Mouse (Mus musculus) frontal cortex, postnatal 10 days (tissue): ENCODE data around the gene Gm10309.

ENCODE experiments used
- DNase-seq, 2 experiments: peaks; one replicate each; pipeline ENCODE4 v3.0.0; 2022; ENCODE audit warnings: low spot score in 2 of 2, mixed read lengths in 1 of 2

Gene Gm10309

GRCm38 (mm10) chr17:86505183-86505631 lies at the start of gene Gm10309:
Gene Gm10309 (minus strand): TSS chr17:86505232.
- DNase-seq: peak in 1 of 2 experiments; percentile 52

DNA sequence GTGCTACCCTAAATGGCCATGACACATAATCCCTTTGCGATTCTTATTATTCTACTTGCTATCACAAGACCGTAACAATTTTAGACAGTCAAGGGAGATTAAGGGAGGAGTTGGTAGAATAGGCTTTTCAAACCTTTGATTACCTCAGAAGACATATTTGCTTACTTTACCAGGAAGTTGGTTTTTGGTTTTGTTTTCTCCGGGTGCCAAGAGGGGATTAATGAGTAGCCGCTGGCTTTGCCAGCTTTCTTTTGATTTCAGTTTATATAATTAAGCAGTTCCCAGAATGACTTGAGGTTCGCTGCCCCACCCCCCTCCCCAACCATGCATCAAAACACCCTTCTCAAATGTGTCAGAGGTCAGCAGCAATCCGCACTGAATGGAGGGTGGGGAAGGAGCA lies 47.0 kb upstream of the Gm10309 start:
- no peak for DNase-seq

GRCm38 (mm10) chr17:86551561-86551960 lies 46.5 kb upstream of the Gm10309 start:
- DNase-seq: no peak

- DNase-seq: no peak
Observed at GRCm38 (mm10) chr17:86549128-86549527, 44.1 kb upstream of the Gm10309 start.

DNA sequence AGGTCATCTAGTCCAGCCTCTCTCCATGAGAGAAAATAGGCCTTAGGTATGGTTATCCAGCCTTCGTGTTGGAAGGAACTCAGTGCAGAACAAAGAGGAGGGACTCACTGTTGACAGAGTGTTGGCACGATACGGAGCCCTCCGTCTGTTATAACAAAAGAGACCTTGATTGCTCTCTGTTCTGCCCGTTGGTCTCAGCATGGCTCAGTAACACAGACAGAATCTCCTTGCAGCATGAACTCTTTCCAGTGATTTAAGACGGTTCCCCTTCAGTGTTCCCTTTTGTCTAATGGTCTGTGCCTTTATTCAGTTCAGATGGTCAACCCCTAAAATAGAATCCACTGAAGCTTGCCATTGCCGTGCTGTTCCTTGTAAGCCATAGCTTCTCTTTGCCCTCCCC lies 41.5 kb upstream of the Gm10309 start:
- DNase-seq: no peak

DNA sequence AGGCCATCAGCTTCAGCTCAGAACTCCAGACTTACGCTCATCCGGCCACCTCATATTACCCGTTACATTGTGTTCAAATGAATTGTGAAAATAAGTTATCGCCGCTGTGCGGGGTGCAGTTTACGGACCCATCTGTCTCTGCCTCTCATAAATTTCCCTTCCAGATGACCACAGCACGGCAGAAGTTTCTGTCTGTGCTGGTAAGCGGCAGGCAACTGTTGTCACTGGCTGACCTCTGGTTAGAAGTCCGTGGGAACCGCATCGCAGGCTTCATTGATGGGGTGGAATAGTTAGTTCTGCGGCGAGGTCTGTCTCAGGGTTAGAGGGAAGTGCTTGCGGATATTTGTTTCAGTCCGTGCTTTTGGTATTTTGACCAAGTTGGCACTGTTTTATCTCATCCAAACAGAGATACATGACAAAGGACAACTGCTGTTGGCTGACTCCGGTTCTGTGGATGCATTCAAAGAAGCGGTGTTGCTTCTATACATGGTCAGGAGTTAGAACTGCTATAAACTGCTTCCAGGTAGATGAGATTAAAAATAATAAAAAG lies 34.9 kb upstream of the Gm10309 start:
- no peak for DNase-seq

DNA sequence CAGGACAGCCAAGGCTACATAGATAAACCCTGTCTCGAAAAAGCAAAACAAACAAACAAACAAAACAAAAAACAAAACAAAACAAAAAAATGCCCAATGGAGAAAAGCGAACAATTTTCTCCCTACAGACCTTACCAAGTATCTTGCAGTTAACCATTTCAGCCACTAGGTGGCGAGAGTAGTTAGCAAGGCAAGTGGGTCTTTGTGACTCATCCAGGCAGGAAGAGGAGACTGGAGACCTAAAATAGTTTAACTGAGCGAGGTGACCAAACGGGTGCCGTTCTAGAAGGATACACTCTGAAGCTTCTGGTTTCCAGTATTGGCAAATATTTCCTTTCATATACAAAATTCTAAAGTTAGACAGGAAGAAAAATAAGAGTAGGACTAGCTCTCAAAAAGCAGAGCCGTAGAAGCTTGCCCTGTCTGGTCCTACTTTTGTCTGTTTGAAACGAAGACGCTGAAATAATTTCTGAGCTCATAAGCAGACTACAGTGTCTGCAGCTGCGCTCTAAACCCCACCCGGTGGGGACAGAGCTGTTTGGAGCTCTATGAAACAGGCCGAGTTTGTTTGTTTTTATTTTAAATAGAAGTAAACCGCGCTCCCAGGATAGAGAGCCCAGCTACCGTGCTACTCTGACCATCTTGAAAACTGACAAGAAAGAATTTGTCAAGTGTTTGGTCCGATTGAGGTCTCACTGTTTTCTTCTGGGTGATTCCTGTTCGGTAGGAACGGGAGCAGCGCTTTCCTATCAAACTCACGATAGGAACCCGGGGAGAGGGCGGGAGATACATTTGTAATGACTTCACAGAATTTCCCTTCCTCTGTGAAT lies 31.0 kb upstream of the Gm10309 start:
- peak; percentile 55 to 77 for DNase-seq

GRCm38 (mm10) chr17:86535096-86535495 lies 30.1 kb upstream of the Gm10309 start:
- no peak for DNase-seq

GRCm38 (mm10) chr17:86533549-86533851 lies 28.5 kb upstream of the Gm10309 start:
- no peak for DNase-seq

DNA sequence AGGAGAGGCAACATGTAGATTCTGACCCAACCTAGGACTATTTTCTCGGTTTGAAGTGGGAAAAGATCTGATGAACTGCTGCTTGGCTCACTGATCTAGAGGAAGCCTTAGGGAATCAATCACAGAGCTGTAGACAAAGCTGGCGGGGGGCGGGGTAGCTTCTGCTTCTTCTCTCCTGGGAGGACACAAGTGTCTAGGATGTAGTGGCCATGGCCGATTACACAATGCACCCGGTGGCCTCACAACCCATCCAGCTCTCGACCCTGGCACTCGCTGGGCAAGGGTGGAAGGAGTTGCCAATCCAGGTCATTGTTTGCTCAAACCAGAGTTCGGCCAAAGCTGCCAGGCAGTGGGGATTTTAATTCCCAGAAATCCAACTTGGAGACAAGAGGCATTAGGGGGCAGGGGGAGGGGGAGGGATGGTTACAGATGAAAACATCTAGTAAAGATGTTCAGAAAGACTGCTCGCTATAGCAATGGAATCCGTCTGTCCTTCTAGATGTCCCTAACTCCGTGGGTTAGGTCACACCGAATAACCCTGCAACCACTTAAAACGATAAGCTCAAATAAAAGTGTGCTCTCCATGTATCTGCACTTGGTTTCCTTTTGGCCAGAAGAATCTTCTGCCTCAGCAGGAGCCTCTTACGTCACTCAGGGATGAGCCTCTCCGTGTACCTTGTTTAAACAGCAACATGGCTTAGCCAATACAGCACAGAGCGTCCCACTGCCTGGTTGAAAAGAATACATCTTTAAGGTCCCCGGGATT lies 27.9 kb upstream of the Gm10309 start:
- DNase-seq: no peak

DNA sequence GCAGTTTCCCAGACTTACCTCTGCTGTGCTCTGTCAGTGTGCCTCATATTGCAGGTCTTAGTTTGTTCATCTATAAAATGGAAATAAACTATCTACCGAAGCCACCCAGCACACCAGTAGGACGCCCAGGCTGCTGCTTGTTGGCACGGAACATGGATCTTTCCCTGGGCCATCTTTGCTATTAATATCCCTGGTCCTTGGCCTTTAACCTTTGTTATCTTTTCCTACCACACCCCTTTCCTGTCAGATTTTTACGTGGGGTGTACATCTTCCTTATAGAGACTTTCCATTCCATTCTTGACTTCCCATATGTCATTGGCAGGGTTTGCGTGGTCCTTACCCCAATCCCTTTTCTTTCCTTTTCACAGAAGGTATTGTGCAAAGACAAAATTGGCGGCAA lies 26.2 kb upstream of the Gm10309 start:
- no peak for DNase-seq

GRCm38 (mm10) chr17:86529411-86529810 lies 24.4 kb upstream of the Gm10309 start:
- DNase-seq: no peak

- DNase-seq: no peak
Observed at GRCm38 (mm10) chr17:86529003-86529402, 24.0 kb upstream of the Gm10309 start.

DNA sequence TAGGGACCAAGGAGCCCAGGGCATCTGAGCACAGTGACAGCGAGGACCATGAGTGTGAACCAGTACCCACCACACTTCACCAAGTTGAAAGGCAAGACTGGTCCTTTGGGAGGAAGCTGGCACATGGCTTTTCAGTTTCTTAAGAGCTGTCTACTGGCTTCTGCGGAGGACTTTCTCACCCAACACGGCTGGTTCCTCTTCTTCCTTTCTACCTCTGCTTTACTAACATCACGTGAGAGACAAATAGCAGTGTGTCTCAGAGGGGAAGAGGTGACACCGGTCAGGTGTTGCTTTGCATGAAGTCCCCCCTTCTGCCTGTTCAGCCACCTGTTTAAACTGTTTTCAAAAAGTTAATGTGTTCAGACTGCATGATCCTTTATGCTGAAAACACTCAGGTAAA lies 22.3 kb upstream of the Gm10309 start:
- DNase-seq: no peak

DNA sequence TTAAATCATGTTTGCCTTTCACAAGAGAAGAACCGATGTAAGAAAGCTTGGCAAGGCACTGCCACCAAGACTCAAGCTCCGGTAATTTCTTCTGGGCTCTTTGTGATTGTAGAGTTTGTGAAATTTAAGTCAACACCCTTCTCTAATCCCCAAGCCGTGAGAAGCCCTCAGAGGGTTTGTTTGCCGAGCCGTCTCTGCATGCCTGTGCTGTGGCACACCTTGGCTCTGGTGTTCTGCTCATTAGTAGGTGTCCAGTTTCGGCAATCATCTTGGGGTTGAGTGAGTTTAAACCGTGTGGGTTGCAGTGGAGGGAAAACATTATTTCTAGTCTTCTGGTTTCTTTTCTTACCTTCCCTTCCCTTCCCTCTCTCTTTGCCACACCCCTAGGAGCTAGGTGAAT lies 21.0 kb upstream of the Gm10309 start:
- no peak for DNase-seq

DNA sequence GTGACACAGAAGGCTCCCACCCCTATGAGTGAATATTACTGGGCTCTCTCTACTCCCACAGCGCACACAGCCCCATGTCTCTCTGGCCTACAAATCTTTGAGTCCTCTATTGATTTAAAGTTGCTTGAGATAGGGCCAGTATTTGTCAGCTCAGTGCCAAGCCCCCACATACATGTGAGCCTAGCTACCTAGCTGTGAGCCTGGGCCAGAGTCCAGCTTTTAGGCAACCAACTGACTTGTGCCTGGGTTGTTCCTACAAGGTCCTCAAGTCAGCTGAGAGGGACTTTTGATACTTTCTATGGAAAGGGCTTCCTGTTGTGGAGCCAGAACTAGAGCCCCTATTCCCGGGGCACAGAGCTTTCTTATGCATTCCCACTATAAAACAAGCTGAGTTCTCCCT lies 20.0 kb upstream of the Gm10309 start:
- DNase-seq: no peak

DNA sequence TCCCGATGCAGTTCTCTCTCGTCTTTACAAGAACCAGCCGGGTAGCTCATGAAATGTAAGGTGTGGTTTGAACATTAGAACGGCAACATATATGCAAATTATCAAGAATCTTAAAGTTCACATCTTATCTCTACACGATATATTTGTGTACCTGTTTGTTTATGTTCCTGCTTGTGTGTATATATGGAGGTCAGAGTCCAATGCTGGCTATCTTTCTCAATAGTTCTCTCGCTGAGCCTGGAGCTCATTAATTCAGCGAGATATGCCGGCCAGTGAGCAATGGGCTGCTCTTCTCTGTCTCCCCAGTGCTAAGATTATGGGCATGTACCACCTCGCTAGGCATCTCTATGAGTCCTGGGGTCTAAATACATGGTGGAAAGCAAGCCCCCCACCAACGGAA lies 18.8 kb upstream of the Gm10309 start:
- no peak for DNase-seq

- no peak for DNase-seq
Observed at GRCm38 (mm10) chr17:86523374-86523773, 18.3 kb upstream of the Gm10309 start.

GRCm38 (mm10) chr17:86522649-86523048 lies 17.6 kb upstream of the Gm10309 start:
- no peak for DNase-seq

DNA sequence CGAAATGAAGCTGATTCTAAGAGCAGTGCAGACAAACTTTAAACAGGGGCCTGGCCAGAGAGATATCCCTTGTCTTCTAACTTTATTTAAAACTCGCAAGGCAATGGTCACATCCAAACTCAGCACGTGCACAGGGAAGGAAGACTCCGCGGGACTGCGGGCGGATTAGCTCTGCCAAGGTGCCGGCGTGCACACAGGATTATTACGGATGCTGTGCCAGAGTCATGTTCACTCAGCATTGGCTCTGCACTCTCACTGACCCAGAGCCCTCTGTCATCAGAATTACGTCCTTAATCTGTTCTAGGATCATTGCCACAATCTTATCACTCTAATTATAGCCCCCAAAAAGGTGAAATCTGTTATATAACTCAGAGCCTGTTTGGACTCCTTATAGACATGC lies 16.2 kb upstream of the Gm10309 start:
- no peak for DNase-seq

GRCm38 (mm10) chr17:86518604-86519003 lies 13.6 kb upstream of the Gm10309 start:
- no peak for DNase-seq

GRCm38 (mm10) chr17:86516630-86517029 lies 11.6 kb upstream of the Gm10309 start:
- DNase-seq: no peak
